In the genomic region with DNA sequence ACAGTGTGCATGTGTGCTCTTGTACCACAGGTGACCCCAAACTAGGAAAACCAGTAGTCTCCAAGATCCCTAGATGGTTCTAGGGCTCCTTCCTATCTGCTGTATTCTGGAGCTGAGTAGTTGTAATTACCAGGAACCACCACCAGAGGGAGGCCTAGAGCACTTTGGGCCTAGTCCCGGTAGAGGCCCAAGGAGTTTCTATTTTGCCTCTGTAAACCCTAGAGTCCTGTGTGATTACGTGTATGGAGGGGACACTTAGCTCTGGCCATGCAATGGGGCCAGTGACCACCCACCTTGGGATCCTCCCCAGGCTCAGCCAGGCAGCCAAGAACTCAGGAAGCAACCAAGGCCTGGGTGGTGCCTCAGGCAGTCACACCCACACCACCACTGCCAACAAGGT, we compare ENCODE assay signal across 8 mouse cellular contexts. TPM values are rescaled to one million over a fixed set of nuclear protein-coding genes. Genes with fewer than 3 reads are reported as not detected.
DNase-seq lines count a peak whose midpoint lies in the region; ATAC-seq and TF ChIP-seq lines count a peak whose summit lies in the region.

No protein-coding gene starts in this region.

- WGBS in heart, adult 2 months = 5% methylated on average over 2 of the region's 2 CpGs
- 6% methylated on average over 2 of the region's 2 CpGs for WGBS in kidney, embryonic 16.5 days
- WGBS in liver, postnatal 0 days (ENCODE audit: insufficient replicate concordance) = 6% methylated on average over 2 of the region's 2 CpGs
- 4% methylated on average over 2 of the region's 2 CpGs for WGBS in neural tube, embryonic 12.5 days

- DNase-seq in B cell, adult 2 months = peak; percentile 91 to 92
- peak; percentile 83 for DNase-seq in adrenal gland, adult 2 months
- peak; percentile 77 for DNase-seq in embryo, embryonic 11.5 days (ENCODE audit: low read depth, low spot score)
- peak; percentile 78 to 80 for DNase-seq in heart, adult 2 months
- peak; percentile 87 for DNase-seq in liver, postnatal 0 days
- peak; percentile 69 for DNase-seq in testis, postnatal 14 days (ENCODE audit: low spot score)

- no peaks in the 10 kb centered on the region for H3K9me3 ChIP-seq in kidney, embryonic 16.5 days (ENCODE audit: low read length)
- no peaks in the 10 kb centered on the region for H3K9me3 ChIP-seq in liver, postnatal 0 days (ENCODE audit: low read length)
- H3K9me3 ChIP-seq in neural tube, embryonic 12.5 days = no peaks in the 10 kb centered on the region

- H3K27me3 ChIP-seq in heart, adult 2 months (ENCODE audit: control insufficient read depth, insufficient read depth, low read length) = no peaks in the 10 kb centered on the region
- H3K27me3 ChIP-seq in kidney, embryonic 16.5 days (ENCODE audit: insufficient read depth, low read length) = no peaks in the 10 kb centered on the region
- no peaks in the 10 kb centered on the region for H3K27me3 ChIP-seq in liver, postnatal 0 days (ENCODE audit: insufficient read depth, low read length)
- peaks cover 22% of the 10 kb centered on the region for H3K27me3 ChIP-seq in neural tube, embryonic 12.5 days (replicated peaks)

- H3K4me3 ChIP-seq in heart, adult 2 months = no peak overlapping the region
- no peak overlapping the region for H3K4me3 ChIP-seq in kidney, embryonic 16.5 days (ENCODE audit: low read length)
- H3K4me3 ChIP-seq in liver, postnatal 0 days (ENCODE audit: low read depth, low read length) = no peak overlapping the region
- no peak overlapping the region for H3K4me3 ChIP-seq in neural tube, embryonic 12.5 days

- H3K36me3 ChIP-seq in heart, adult 2 months (ENCODE audit: control insufficient read depth, insufficient read depth, low read length) = no peaks in the 10 kb centered on the region
- H3K36me3 ChIP-seq in kidney, embryonic 16.5 days (ENCODE audit: insufficient read depth, low read length) = peaks cover 35% of the 10 kb centered on the region
- H3K36me3 ChIP-seq in liver, postnatal 0 days (replicated peaks; ENCODE audit: insufficient read depth, low read length) = peaks cover 40% of the 10 kb centered on the region
- no peaks in the 10 kb centered on the region for H3K36me3 ChIP-seq in neural tube, embryonic 12.5 days

- H3K4me2 ChIP-seq in kidney, embryonic 16.5 days (replicated peaks; ENCODE audit: low read depth, low read length) = no peak overlapping the region
- peak overlapping the region; percentile 15; the same call in 1 of the 2 replicates for H3K4me2 ChIP-seq in liver, postnatal 0 days (ENCODE audit: low read depth, low read length)
- no peak overlapping the region for H3K4me2 ChIP-seq in neural tube, embryonic 12.5 days (replicated peaks)

- intact Hi-C loops in heart, adult 2 months (cut with DNase I) = no loop called here

- H3K9ac ChIP-seq in heart, adult 2 months (ENCODE audit: low read depth, low read length) = peak overlapping the region; percentile 45
- H3K9ac ChIP-seq in kidney, embryonic 16.5 days (replicated peaks; ENCODE audit: low read length) = peak overlapping the region; percentile 19
- peak overlapping the region; percentile 53; the same call in 1 of the 2 replicates for H3K9ac ChIP-seq in liver, postnatal 0 days (replicated peaks)
- no peak overlapping the region for H3K9ac ChIP-seq in neural tube, embryonic 12.5 days

- no peak for TF ChIP-seq POLR2A in heart, adult 2 months (IDR thresholded peaks at IDR 0.05; ENCODE audit: insufficient read depth, low read depth, low read length)

- TF ChIP-seq CTCF in heart, adult 2 months (IDR thresholded peaks at IDR 0.05) = peak; percentile 97
- peak; percentile 97 for TF ChIP-seq CTCF in liver, postnatal 0 days (IDR thresholded peaks at IDR 0.05; ENCODE audit: low read depth)

- no peak for ATAC-seq in kidney, embryonic 16.5 days (ENCODE audit: low FRiP score, low TSS enrichment)
- ATAC-seq in liver, postnatal 0 days = peak; percentile 52
- ATAC-seq in neural tube, embryonic 12.5 days (ENCODE audit: low FRiP score, low read depth) = 0 out of 2 replicates have a peak, but pooled peaks have one; percentile 11

- no peaks in the 10 kb centered on the region for H3K79me2 ChIP-seq in heart, adult 2 months (replicated peaks; ENCODE audit: control insufficient read depth, insufficient read depth, low read length)

- H3K27ac ChIP-seq in heart, adult 2 months = no peak overlapping the region; the same call in 1 of the 2 replicates
- H3K27ac ChIP-seq in kidney, embryonic 16.5 days (ENCODE audit: low read length) = no peak overlapping the region
- no peak overlapping the region for H3K27ac ChIP-seq in liver, postnatal 0 days (ENCODE audit: low read depth)
- no peak overlapping the region for H3K27ac ChIP-seq in neural tube, embryonic 12.5 days

- TF ChIP-seq EP300 in heart, adult 2 months (IDR thresholded peaks at IDR 0.05; ENCODE audit: insufficient read depth, low read depth, low read length) = peak; percentile 57; the same call in 1 of the 2 replicates
- no peak for TF ChIP-seq EP300 in liver, postnatal 0 days (IDR thresholded peaks at IDR 0.05; ENCODE audit: low read depth)

- peaks cover 4% of the 10 kb centered on the region for H3K4me1 ChIP-seq in heart, adult 2 months (ENCODE audit: control insufficient read depth, insufficient read depth, low read length)
- H3K4me1 ChIP-seq in kidney, embryonic 16.5 days (ENCODE audit: insufficient read depth, low read length) = peaks cover 30% of the 10 kb centered on the region
- peaks cover 26% of the 10 kb centered on the region for H3K4me1 ChIP-seq in liver, postnatal 0 days (ENCODE audit: insufficient read depth)
- H3K4me1 ChIP-seq in neural tube, embryonic 12.5 days = peaks cover 20% of the 10 kb centered on the region; the same call in 1 of the 2 replicates

RNA-seq across cellular contexts. Expression of a gene that starts 3.7 kb away (rescaled TPM):
- total RNA-seq in adrenal gland, adult 2 months (2021) = 10 to 100 TPM in 1 of 2 experiments, 1 to 10 TPM in 1; 4.6 to 11.0 TPM
- 54.1 and 60.0 TPM in 2 replicates for polyA plus RNA-seq in adrenal gland, adult 2 months (2012; rRNA removed)
- total RNA-seq in heart, adult 2 months (2021) = 1 to 10 TPM; 2.6 to 3.3 TPM
- polyA plus RNA-seq in heart, adult 2 months (2012; rRNA removed) = 12.6 and 19.2 TPM in 2 replicates
- polyA plus RNA-seq in kidney, embryonic 16.5 days (2015; fragmentation: Nextera tagmentation; extraction: Ambion mirVana) = 33.1 and 41.0 TPM in 2 replicates
- 7.4 and 8.2 TPM in 2 replicates for polyA plus RNA-seq in liver, postnatal 0 days (2015; fragmentation: Nextera tagmentation; extraction: Ambion mirVana)
- 9.6 and 10.0 TPM in 2 replicates for polyA plus RNA-seq in neural tube, embryonic 12.5 days (2016; fragmentation: Nextera tagmentation; extraction: Ambion mirVana)

RNA-seq across cellular contexts. Expression of a gene that starts 3.8 kb away (rescaled TPM):
- not detected for total RNA-seq in adrenal gland, adult 2 months (2021)
- not detected in 2 replicates for polyA plus RNA-seq in adrenal gland, adult 2 months (2012; rRNA removed)
- total RNA-seq in heart, adult 2 months (2021) = not detected
- 0.04 TPM in 1 of 2 replicates, not detected in the other for polyA plus RNA-seq in heart, adult 2 months (2012; rRNA removed)
- polyA plus RNA-seq in kidney, embryonic 16.5 days (2015; fragmentation: Nextera tagmentation; extraction: Ambion mirVana) = 0.37 and 0.70 TPM in 2 replicates
- 0.07 TPM in 1 of 2 replicates, not detected in the other for polyA plus RNA-seq in liver, postnatal 0 days (2015; fragmentation: Nextera tagmentation; extraction: Ambion mirVana)
- polyA plus RNA-seq in neural tube, embryonic 12.5 days (2016; fragmentation: Nextera tagmentation; extraction: Ambion mirVana) = 0.28 and 0.32 TPM in 2 replicates

RNA-seq across cellular contexts. Expression of a gene that starts 10.5 kb away (rescaled TPM):
- 1 to 10 TPM; 2.4 to 5.7 TPM for total RNA-seq in adrenal gland, adult 2 months (2021)
- 18.8 and 30.1 TPM in 2 replicates for polyA plus RNA-seq in adrenal gland, adult 2 months (2012; rRNA removed)
- under 1 TPM; 0.81 to 0.86 TPM for total RNA-seq in heart, adult 2 months (2021)
- polyA plus RNA-seq in heart, adult 2 months (2012; rRNA removed) = 2.0 and 2.9 TPM in 2 replicates
- polyA plus RNA-seq in kidney, embryonic 16.5 days (2015; fragmentation: Nextera tagmentation; extraction: Ambion mirVana) = 11.7 and 12.0 TPM in 2 replicates
- 1.9 and 2.1 TPM in 2 replicates for polyA plus RNA-seq in liver, postnatal 0 days (2015; fragmentation: Nextera tagmentation; extraction: Ambion mirVana)
- 44.6 and 47.1 TPM in 2 replicates for polyA plus RNA-seq in neural tube, embryonic 12.5 days (2016; fragmentation: Nextera tagmentation; extraction: Ambion mirVana)

RNA-seq across cellular contexts. Expression of a gene that starts 23.3 kb away (rescaled TPM):
- total RNA-seq in adrenal gland, adult 2 months (2021) = 100 to 1,000 TPM; 386 to 613 TPM
- 341 and 382 TPM in 2 replicates for polyA plus RNA-seq in adrenal gland, adult 2 months (2012; rRNA removed)
- total RNA-seq in heart, adult 2 months (2021) = 100 to 1,000 TPM; 174 to 176 TPM
- 425 and 497 TPM in 2 replicates for polyA plus RNA-seq in heart, adult 2 months (2012; rRNA removed)
- polyA plus RNA-seq in kidney, embryonic 16.5 days (2015; fragmentation: Nextera tagmentation; extraction: Ambion mirVana) = 659 and 673 TPM in 2 replicates
- polyA plus RNA-seq in liver, postnatal 0 days (2015; fragmentation: Nextera tagmentation; extraction: Ambion mirVana) = 93.4 and 102 TPM in 2 replicates
- 327 and 328 TPM in 2 replicates for polyA plus RNA-seq in neural tube, embryonic 12.5 days (2016; fragmentation: Nextera tagmentation; extraction: Ambion mirVana)

RNA-seq across cellular contexts. Expression of a gene that starts 26.3 kb away (rescaled TPM):
- total RNA-seq in adrenal gland, adult 2 months (2021) = 10 to 100 TPM; 51.9 to 56.2 TPM
- 138 and 147 TPM in 2 replicates for polyA plus RNA-seq in adrenal gland, adult 2 months (2012; rRNA removed)
- 10 to 100 TPM; 42.2 to 44.4 TPM for total RNA-seq in heart, adult 2 months (2021)
- polyA plus RNA-seq in heart, adult 2 months (2012; rRNA removed) = 44.7 and 52.7 TPM in 2 replicates
- polyA plus RNA-seq in kidney, embryonic 16.5 days (2015; fragmentation: Nextera tagmentation; extraction: Ambion mirVana) = 54.7 and 61.9 TPM in 2 replicates
- 12.9 and 14.8 TPM in 2 replicates for polyA plus RNA-seq in liver, postnatal 0 days (2015; fragmentation: Nextera tagmentation; extraction: Ambion mirVana)
- polyA plus RNA-seq in neural tube, embryonic 12.5 days (2016; fragmentation: Nextera tagmentation; extraction: Ambion mirVana) = 55.6 and 57.5 TPM in 2 replicates
